Mouse (Mus musculus): ENCODE measurements around the gene Mcf2l. TPM values are rescaled to one million over a fixed set of nuclear protein-coding genes. Genes with fewer than 3 reads are reported as not detected.
A peak's percentile ranks its signal among the peaks of the same experiment; 100 is the strongest.

The Mcf2l gene
- total RNA-seq, 4 experiments from 2014 or later, result 191 to 291 (median 234) TPM

GRCm38 (mm10) chr8:12948574-12948961, 75.0 kb downstream of the Mcf2l start:
- DNase-seq (ENCODE audit: low spot score in 2 of 2), result no peak

- no peak for DNase-seq (ENCODE audit: low spot score in 2 of 2)
Observed at GRCm38 (mm10) chr8:12951051-12951630, 77.5 kb downstream of the Mcf2l start.

- DNase-seq (ENCODE audit: low spot score in 2 of 2), result no peak
Observed at GRCm38 (mm10) chr8:12952699-12953098, 79.1 kb downstream of the Mcf2l start.

- no peak for DNase-seq (ENCODE audit: low spot score in 2 of 2)
Observed at GRCm38 (mm10) chr8:12955362-12955879, 81.8 kb downstream of the Mcf2l start.

- no peak for DNase-seq (ENCODE audit: low spot score in 2 of 2)
Observed at GRCm38 (mm10) chr8:12955880-12956279, 82.3 kb downstream of the Mcf2l start.

GRCm38 (mm10) chr8:12956941-12957340, 83.3 kb downstream of the Mcf2l start:
- DNase-seq (ENCODE audit: low spot score in 2 of 2), result no peak

- no peak for DNase-seq (ENCODE audit: low spot score in 2 of 2)
Observed at GRCm38 (mm10) chr8:12957419-12957818, 83.8 kb downstream of the Mcf2l start.

- no peak for DNase-seq (ENCODE audit: low spot score in 2 of 2)
Observed at GRCm38 (mm10) chr8:12960609-12961008, 87.0 kb downstream of the Mcf2l start.

- no peak for DNase-seq (ENCODE audit: low spot score in 2 of 2)
Observed at GRCm38 (mm10) chr8:12961211-12961610, 87.6 kb downstream of the Mcf2l start.

- DNase-seq (ENCODE audit: low spot score in 2 of 2), result no peak
Observed at GRCm38 (mm10) chr8:12961821-12962534, 88.4 kb downstream of the Mcf2l start.

- DNase-seq (ENCODE audit: low spot score in 2 of 2), result no peak
Observed at GRCm38 (mm10) chr8:12962541-12963380, 89.2 kb downstream of the Mcf2l start.

GRCm38 (mm10) chr8:12976290-12976689, 102.7 kb downstream of the Mcf2l start:
- no peak for DNase-seq (ENCODE audit: low spot score in 2 of 2)

- DNase-seq (ENCODE audit: low spot score in 2 of 2), result no peak
Observed at GRCm38 (mm10) chr8:12976723-12977122, 103.1 kb downstream of the Mcf2l start.

- no peak for DNase-seq (ENCODE audit: low spot score in 2 of 2)
Observed at GRCm38 (mm10) chr8:12977325-12977724, 103.7 kb downstream of the Mcf2l start.

GRCm38 (mm10) chr8:12978308-12978707, 104.7 kb downstream of the Mcf2l start:
- no peak for DNase-seq (ENCODE audit: low spot score in 2 of 2)

GRCm38 (mm10) chr8:12978726-12979125, 105.1 kb downstream of the Mcf2l start:
- DNase-seq (ENCODE audit: low spot score in 2 of 2), result peak in 1 of 2 experiments; percentile 50

- peak; percentile 88 to 91 for DNase-seq (ENCODE audit: low spot score in 2 of 2)
Observed at GRCm38 (mm10) chr8:12983681-12984467, 110.3 kb downstream of the Mcf2l start.

GRCm38 (mm10) chr8:12984601-12985243, 111.1 kb downstream of the Mcf2l start:
- no peak for DNase-seq (ENCODE audit: low spot score in 2 of 2)

GRCm38 (mm10) chr8:12985259-12985658, 111.7 kb downstream of the Mcf2l start:
- DNase-seq (ENCODE audit: low spot score in 2 of 2), result peak; percentile 74 to 75

- peak; percentile 60 to 70 for DNase-seq (ENCODE audit: low spot score in 2 of 2)
Observed at GRCm38 (mm10) chr8:12987571-12987970, 114.0 kb downstream of the Mcf2l start.

All from layer of hippocampus, adult 8-10 months (tissue).